Mouse (Mus musculus) CH12.LX (cell line): ENCODE data around the gene Chd9.

Experiments
- CHD1 ChIP-seq: IDR thresholded peaks from 2 replicates; pipeline ENCODE4 v1.6.1; 2012; ENCODE audit warnings: low read depth, low read length, improper control_type of control experiment, inconsistent platforms
- CTCF ChIP-seq, 2 experiments: IDR thresholded peaks in 1 of 2; conservative IDR thresholded peaks in 1 of 2; 2 replicates each; pipeline ENCODE4 v1.5.1; 2011 to 2012; ENCODE audit warnings: low read depth in 2 of 2, low read length in 2 of 2, improper control_type of control experiment in 1 of 2, inconsistent platforms in 1 of 2, mild to moderate bottlenecking in 1 of 2, moderate library complexity in 1 of 2
- EP300 ChIP-seq: IDR thresholded peaks from 2 replicates; pipeline ENCODE4 v1.6.1; 2011; ENCODE audit warnings: low read length, improper control_type of control experiment
- GABPA ChIP-seq: IDR thresholded peaks from 2 replicates; pipeline ENCODE4 v1.6.1; 2012; ENCODE audit warnings: low read depth, low read length, improper control_type of control experiment, inconsistent platforms; ENCODE audit not compliant: insufficient replicate concordance
- JUND ChIP-seq: conservative IDR thresholded peaks from 2 replicates; pipeline ENCODE4 v1.6.1; 2011; ENCODE audit warnings: low read depth, low read length, improper control_type of control experiment
- MAFK ChIP-seq: IDR thresholded peaks from 2 replicates; pipeline ENCODE4 v1.6.1; 2011; ENCODE audit warnings: low read length, improper control_type of control experiment; ENCODE audit not compliant: insufficient replicate concordance
- MAX ChIP-seq: IDR thresholded peaks from 2 replicates; pipeline ENCODE4 v1.6.1; 2011; ENCODE audit warnings: low read length, improper control_type of control experiment
- MAZ ChIP-seq: IDR thresholded peaks from 2 replicates; pipeline ENCODE4 v1.6.1; 2012; ENCODE audit warnings: low read depth, mild to moderate bottlenecking, inconsistent platforms, low read length, improper control_type of control experiment, moderate library complexity
- MXI1 ChIP-seq: IDR thresholded peaks from 2 replicates; pipeline ENCODE4 v1.6.1; 2011; ENCODE audit warnings: mild to moderate bottlenecking, low read depth, low read length, improper control_type of control experiment
- POLR2A ChIP-seq: IDR thresholded peaks from 2 replicates; pipeline ENCODE4 v1.6.1; 2011; ENCODE audit warnings: low read depth, mild to moderate bottlenecking, improper control_type of control experiment, low read length
- POLR2AphosphoS2 ChIP-seq: IDR thresholded peaks from 2 replicates; pipeline ENCODE4 v1.6.1; 2011; ENCODE audit warnings: low read depth, low read length, improper control_type of control experiment
- RAD21 ChIP-seq: IDR thresholded peaks from 2 replicates; pipeline ENCODE4 v1.6.1; 2011; ENCODE audit warnings: low read depth, mild to moderate bottlenecking, low read length, improper control_type of control experiment, moderate library complexity
- ZC3H11A ChIP-seq: IDR thresholded peaks from 2 replicates; pipeline ENCODE4 v1.6.1; 2012; ENCODE audit warnings: low read depth, mild to moderate bottlenecking, inconsistent platforms, low read length, improper control_type of control experiment

DNA sequence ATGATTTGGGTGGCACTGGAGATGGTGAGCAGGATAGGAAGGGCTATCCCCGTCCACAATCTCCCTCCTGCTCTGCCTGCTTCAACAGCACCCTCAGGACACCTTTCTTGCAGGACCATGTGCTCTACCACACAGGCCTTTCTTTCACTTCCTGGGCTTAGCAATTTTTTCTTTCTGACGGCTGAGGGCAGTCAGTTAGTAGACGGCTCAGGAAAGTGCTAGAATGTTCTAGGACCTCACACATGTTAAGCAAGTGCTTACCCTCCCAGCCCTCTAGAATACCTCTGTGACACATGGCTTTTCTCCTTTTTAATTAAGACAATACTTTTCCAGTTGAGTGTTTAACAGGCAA is 6.1 kb downstream of the Chd9 start:
- TF ChIP-seq ZC3H11A, result no peak
- no peak for TF ChIP-seq CTCF (conservative IDR thresholded peaks at IDR 0.05 in 1 of 2, IDR thresholded peaks at IDR 0.05 in 1 of 2; ENCODE audit: low read depth in 2 of 2, low read length in 2 of 2)
- TF ChIP-seq MAFK, result no peak
- 0 out of 2 replicates have a peak, but pooled peaks have one; percentile 54 for TF ChIP-seq POLR2A
- no peak for TF ChIP-seq MAZ
- no peak for TF ChIP-seq EP300
- no peak for TF ChIP-seq POLR2AphosphoS2
- peak; percentile 62; the same call in 1 of the 2 replicates for TF ChIP-seq MXI1
- peak; percentile 97 for TF ChIP-seq MAX
- no peak for TF ChIP-seq RAD21
- no peak for TF ChIP-seq CHD1
- TF ChIP-seq GABPA, result no peak
- TF ChIP-seq JUND, result no peak; the same call in 1 of the 2 replicates
